Mouse (Mus musculus) CH12.LX (cell line): ENCODE results near the gene 2010106E10Rik. TPM values are rescaled to one million over a fixed set of nuclear protein-coding genes. Genes with fewer than 3 reads are reported as not detected.

ENCODE experiments used
- polyA plus RNA-seq: library from polyadenylated mRNA; unstranded; fragments of >175 nt; gene quantifications from 2 replicates; pipeline ENCODE4 v1.2.1, GENCODE M21; 2012; ENCODE audit warnings: low read depth; ENCODE audit not compliant: insufficient read length
- total RNA-seq, 2 experiments: library from RNA; depleted of rRNA; stranded (reverse); fragments of 300-350 nt in 1 of 2; fragments of >200 nt in 1 of 2; gene quantifications; 2 replicates each; pipeline ENCODE4 v1.2.3; 2012 to 2014

2010106E10Rik gene
- total and polyA plus RNA-seq, 3 experiments, result not detected

Other genes with a start within 250 kb of the 2010106E10Rik start
- 27.6 and 27.9 TPM in 2 replicates for gene Apool, start 183.9 kb upstream of the 2010106E10Rik start, total RNA-seq (2012; rRNA removed)
- gene Apool, start 183.9 kb upstream of the 2010106E10Rik start, total RNA-seq (2014; rRNA removed), result 58.0 and 69.7 TPM in 2 replicates
- gene Apool, start 183.9 kb upstream of the 2010106E10Rik start, polyA plus RNA-seq, result 28.0 and 31.3 TPM in 2 replicates
- gene Satl1, start 88.5 kb upstream of the 2010106E10Rik start, total RNA-seq (2012; rRNA removed), result not detected in 2 replicates
- gene Satl1, start 88.5 kb upstream of the 2010106E10Rik start, total RNA-seq (2014; rRNA removed), result not detected in 2 replicates
- gene Satl1, start 88.5 kb upstream of the 2010106E10Rik start, polyA plus RNA-seq, result not detected in 2 replicates
- not detected in 2 replicates for gene Zfp711, start 105.3 kb downstream of the 2010106E10Rik start, total RNA-seq (2012; rRNA removed)
- gene Zfp711, start 105.3 kb downstream of the 2010106E10Rik start, total RNA-seq (2014; rRNA removed), result not detected in 2 replicates
- not detected in 2 replicates for gene Zfp711, start 105.3 kb downstream of the 2010106E10Rik start, polyA plus RNA-seq
- gene Pof1b, start 203.4 kb downstream of the 2010106E10Rik start, total RNA-seq (2012; rRNA removed), result 0.34 and 0.42 TPM in 2 replicates
- gene Pof1b, start 203.4 kb downstream of the 2010106E10Rik start, total RNA-seq (2014; rRNA removed), result 0.68 and 0.75 TPM in 2 replicates
- gene Pof1b, start 203.4 kb downstream of the 2010106E10Rik start, polyA plus RNA-seq, result 0.20 and 0.27 TPM in 2 replicates